Mouse (Mus musculus) cerebellum, adult 9-11 months (tissue): ENCODE measurements at regions not wholly inside any gene's neighbourhood (a gene's known extent, or its start where the extent isn't known, plus 50 kb on each side); places are given as distances from the start of the nearest gene placed in this dataset.

Experiments
- DNase-seq: peaks from one replicate; pipeline ENCODE4 v3.0.0; 2022

- no peak for DNase-seq
Observed at GRCm38 (mm10) chr7:129772540-129773331, 181.1 kb downstream of the Wdr11 start.

GRCm38 (mm10) chr7:129774261-129774861 lies 182.7 kb downstream of the Wdr11 start:
- DNase-seq: peak; percentile 87

GRCm38 (mm10) chr7:129775189-129775588 lies 183.5 kb downstream of the Wdr11 start:
- no peak for DNase-seq

GRCm38 (mm10) chr7:129778842-129779421 lies 187.3 kb downstream of the Wdr11 start:
- DNase-seq: peak; percentile 46

- no peak for DNase-seq
Observed at GRCm38 (mm10) chr7:129779939-129780338, 188.3 kb downstream of the Wdr11 start.

GRCm38 (mm10) chr7:129781756-129782155 lies 190.1 kb downstream of the Wdr11 start:
- DNase-seq: peak; percentile 14

- DNase-seq: no peak
Observed at GRCm38 (mm10) chr7:129784966-129785365, 193.3 kb downstream of the Wdr11 start.

GRCm38 (mm10) chr7:129787011-129787410 lies 195.3 kb downstream of the Wdr11 start:
- DNase-seq: no peak

GRCm38 (mm10) chr7:129787736-129788135 lies 196.1 kb downstream of the Wdr11 start:
- DNase-seq: no peak

GRCm38 (mm10) chr7:129789461-129789860 lies 197.8 kb downstream of the Wdr11 start:
- DNase-seq: no peak

GRCm38 (mm10) chr7:129790590-129791449 lies 199.2 kb downstream of the Wdr11 start:
- no peak for DNase-seq

- DNase-seq: peak; percentile 18
Observed at GRCm38 (mm10) chr7:129791450-129791820, 199.8 kb downstream of the Wdr11 start.

- DNase-seq: no peak
Observed at GRCm38 (mm10) chr7:129793733-129794132, 202.1 kb downstream of the Wdr11 start.

- no peak for DNase-seq
Observed at GRCm38 (mm10) chr7:129794276-129794675, 202.6 kb downstream of the Wdr11 start.

GRCm38 (mm10) chr7:129798525-129798924 lies 206.9 kb downstream of the Wdr11 start:
- DNase-seq: no peak

GRCm38 (mm10) chr7:129800461-129800867 lies 208.8 kb downstream of the Wdr11 start:
- DNase-seq: no peak

- no peak for DNase-seq
Observed at GRCm38 (mm10) chr7:129801431-129801847, 209.8 kb downstream of the Wdr11 start.

GRCm38 (mm10) chr7:129802168-129802567 lies 210.5 kb downstream of the Wdr11 start:
- DNase-seq: no peak

- no peak for DNase-seq
Observed at GRCm38 (mm10) chr7:129805340-129805739, 213.7 kb downstream of the Wdr11 start.

- DNase-seq: peak; percentile 21
Observed at GRCm38 (mm10) chr7:129810141-129810540, 218.5 kb downstream of the Wdr11 start.

- no peak for DNase-seq
Observed at GRCm38 (mm10) chr7:129810565-129810964, 218.9 kb downstream of the Wdr11 start.

GRCm38 (mm10) chr7:129814149-129814860 lies 222.6 kb downstream of the Wdr11 start:
- DNase-seq: no peak
